Mouse (Mus musculus) limb, embryonic 10.5 days (tissue): ENCODE measurements around the gene Iqschfp. TPM values are rescaled to one million over a fixed set of nuclear protein-coding genes. Genes with fewer than 3 reads are reported as not detected.

Source experiments
- DNase-seq: peaks from one replicate; pipeline ENCODE4 v3.0.0-alpha.2; 2017; ENCODE audit warnings: low spot score
- H3K27ac ChIP-seq: fragments of 300-500 bp; sonication (generic); 2 replicates; pipeline ENCODE4 v1.5.1; 2016; ENCODE audit warnings: mild to moderate bottlenecking
- H3K27me3 ChIP-seq: fragments of 300-500 bp; sonication (generic); 2 replicates; pipeline ENCODE4 v1.6.1; 2016; ENCODE audit warnings: low read depth, mild to moderate bottlenecking; ENCODE audit not compliant: poor library complexity, severe bottlenecking
- H3K36me3 ChIP-seq: fragments of 300-500 bp; sonication (generic); 2 replicates; pipeline ENCODE4 v1.6.1; 2016; ENCODE audit warnings: mild to moderate bottlenecking, moderate library complexity
- H3K4me1 ChIP-seq: fragments of 300-500 bp; sonication (generic); 2 replicates; pipeline ENCODE4 v1.6.1; 2016
- H3K4me3 ChIP-seq: fragments of 300-500 bp; sonication (generic); 2 replicates; pipeline ENCODE4 v1.5.1; 2016; ENCODE audit warnings: mild to moderate bottlenecking, moderate library complexity
- H3K9me3 ChIP-seq: fragments of 300-500 bp; sonication (generic); replicated peaks from 2 replicates; pipeline ENCODE4 v1.6.1; 2016; ENCODE audit warnings: mild to moderate bottlenecking
- WGBS: fragments of 180-500 bp; shearing (Covaris S2); methylation state at CpG from one replicate; pipeline ENCODE4 v1.1.7; 2016; 5-methylcytosine and 5-hydroxymethylcytosine counted together
- polyA plus RNA-seq: library from polyadenylated mRNA; unstranded; fragments of >200 nt; fragmentation: Nextera tagmentation; extraction: Ambion mirVana; gene quantifications from 2 replicates; pipeline ENCODE4 v1.2.1, GENCODE M21; 2016

The Iqschfp gene
- polyA plus RNA-seq, 1 experiment from 2014 or later, result not detected

DNA sequence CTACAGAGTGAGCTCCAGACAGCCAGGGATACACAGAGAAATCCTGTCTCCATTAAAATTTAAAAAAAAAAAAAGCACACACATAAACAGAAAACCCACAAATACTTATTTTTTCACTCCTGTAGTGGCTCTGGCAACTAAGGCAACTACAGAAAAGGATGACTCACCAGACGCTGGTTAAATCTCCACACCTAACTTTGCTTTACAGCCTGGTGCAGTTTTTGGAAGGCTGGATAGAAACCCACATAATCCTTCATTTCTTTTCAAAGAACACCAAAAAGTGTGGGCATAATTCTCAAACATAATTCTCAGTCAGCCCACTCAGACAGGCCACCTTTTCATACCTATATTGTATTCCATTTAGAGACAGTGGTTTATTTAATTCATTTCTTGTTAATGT lies 746.7 kb downstream of the Iqschfp start:
- Histone ChIP-seq H3K27ac (no peak overlapping the region), H3K27me3 (no peaks in the 10 kb centered on the region), H3K4me3 (no peak overlapping the region), H3K9me3 (no peaks in the 10 kb centered on the region), H3K4me1 (no peaks in the 10 kb centered on the region), H3K36me3 (no peaks in the 10 kb centered on the region)
- 92% methylated on average over 1 of the region's 1 CpGs for WGBS
- DNase-seq, result no peak

DNA sequence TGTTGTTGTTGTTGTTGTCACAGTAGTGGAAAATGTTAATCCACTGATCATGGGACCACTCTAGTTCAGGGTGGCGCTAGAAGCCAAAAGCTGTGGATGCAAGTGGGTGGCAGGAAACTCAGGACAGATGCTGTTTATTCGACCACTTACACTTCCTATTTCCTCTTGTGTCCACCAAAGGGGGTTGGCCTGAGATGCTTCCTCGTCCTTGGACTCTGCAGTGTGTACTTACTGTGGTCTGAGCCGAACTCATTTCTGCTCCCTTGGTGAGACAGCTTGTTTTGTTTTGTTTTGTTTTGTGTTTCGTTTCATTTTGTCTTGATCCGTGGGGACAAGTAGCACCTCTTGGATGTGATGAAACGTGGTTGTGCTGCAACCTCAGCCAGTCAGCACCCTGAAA lies 750.9 kb downstream of the Iqschfp start:
- H3K27ac ChIP-seq, result no peak overlapping the region
- no peak for DNase-seq
- no peaks in the 10 kb centered on the region for H3K4me1 ChIP-seq
- H3K4me3 ChIP-seq, result no peak overlapping the region
- 91% methylated on average over 7 of the region's 7 CpGs for WGBS
- no peaks in the 10 kb centered on the region for H3K36me3 ChIP-seq
- no peaks in the 10 kb centered on the region for H3K9me3 ChIP-seq
- H3K27me3 ChIP-seq, result no peaks in the 10 kb centered on the region

GRCm38 (mm10) chr3:68646387-68647130 lies 754.5 kb downstream of the Iqschfp start:
- Histone ChIP-seq H3K9me3 (no peaks in the 10 kb centered on the region), H3K4me3 (no peak overlapping the region), H3K4me1 (no peaks in the 10 kb centered on the region), H3K27ac (no peak overlapping the region), H3K36me3 (no peaks in the 10 kb centered on the region), H3K27me3 (no peaks in the 10 kb centered on the region)
- WGBS, result 86% methylated on average over 6 of the region's 6 CpGs
- DNase-seq, result no peak

- no peak overlapping the region for H3K4me3 ChIP-seq
- 91% methylated on average over 3 of the region's 3 CpGs for WGBS
- no peaks in the 10 kb centered on the region for H3K9me3 ChIP-seq
- H3K27ac ChIP-seq, result no peak overlapping the region
- H3K4me1 ChIP-seq, result no peaks in the 10 kb centered on the region
- H3K27me3 ChIP-seq, result no peaks in the 10 kb centered on the region
- no peak for DNase-seq
- H3K36me3 ChIP-seq, result no peaks in the 10 kb centered on the region
Observed at GRCm38 (mm10) chr3:68647282-68647681, 755.2 kb downstream of the Iqschfp start.

DNA sequence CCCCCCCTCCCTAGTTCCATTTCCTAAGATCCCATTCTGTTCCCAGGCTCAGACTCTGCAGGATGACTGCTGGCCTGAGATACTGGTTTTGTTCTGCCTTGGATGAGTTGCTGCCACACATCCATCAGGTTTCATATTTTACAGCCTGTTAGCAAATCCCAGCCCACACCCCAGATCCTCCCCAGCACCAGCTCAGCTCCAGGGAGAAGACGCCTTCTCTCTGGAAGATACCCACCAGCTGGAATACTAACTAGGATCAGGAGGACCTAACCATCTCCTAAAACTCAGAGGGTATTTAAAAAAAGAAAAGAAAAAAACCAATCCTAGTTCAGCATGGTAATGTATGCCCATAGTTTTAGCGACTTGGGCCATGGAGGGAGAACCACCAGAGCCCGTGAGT lies 758.2 kb downstream of the Iqschfp start:
- DNase-seq, result no peak
- Histone ChIP-seq H3K4me3 (no peak overlapping the region), H3K27ac (no peak overlapping the region), H3K4me1 (no peaks in the 10 kb centered on the region), H3K36me3 (no peaks in the 10 kb centered on the region), H3K27me3 (no peaks in the 10 kb centered on the region), H3K9me3 (no peaks in the 10 kb centered on the region)
- 88% methylated on average over 3 of the region's 3 CpGs for WGBS

DNA sequence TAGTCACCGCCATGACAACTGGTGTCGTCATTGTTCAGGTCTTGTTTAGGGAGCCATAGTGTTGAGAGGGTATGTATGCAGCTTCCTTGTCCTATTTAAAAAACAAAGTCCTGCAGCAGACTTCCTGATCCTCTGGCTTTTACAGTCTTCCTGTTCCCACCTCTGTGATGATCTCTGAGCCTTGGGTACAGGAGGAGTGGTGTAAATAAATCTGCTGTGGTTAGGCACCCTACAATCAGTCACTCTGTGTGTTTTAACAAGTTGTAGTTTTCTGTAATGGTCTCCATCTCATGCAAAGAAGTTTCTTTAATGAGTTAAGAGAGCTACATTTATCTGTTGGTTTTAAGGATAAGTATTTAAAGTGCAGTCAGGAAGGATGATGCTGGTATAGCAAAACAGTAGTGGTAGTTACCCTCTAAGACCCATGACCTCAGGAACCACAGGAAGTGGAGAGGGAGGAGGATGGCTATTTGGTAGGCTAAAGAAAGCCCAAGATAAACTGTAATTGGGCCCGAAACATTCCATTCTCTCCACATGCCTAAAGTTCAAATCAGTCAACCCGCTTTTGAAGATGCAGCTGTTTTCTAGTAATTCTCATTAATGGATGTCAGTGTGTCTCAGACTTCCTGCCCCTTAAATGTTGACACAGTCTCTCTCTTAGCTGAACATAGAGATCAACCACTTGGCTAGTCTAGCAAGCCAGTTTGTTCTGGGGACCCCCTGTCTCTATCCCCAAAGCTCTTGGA lies 764.7 kb downstream of the Iqschfp start:
- Histone ChIP-seq H3K27ac (no peak overlapping the region), H3K4me1 (peaks cover 9% of the 10 kb centered on the region), H3K9me3 (no peaks in the 10 kb centered on the region), H3K36me3 (no peaks in the 10 kb centered on the region), H3K27me3 (no peaks in the 10 kb centered on the region), H3K4me3 (no peak overlapping the region)
- WGBS, result 82% methylated on average over 4 of the region's 4 CpGs
- DNase-seq, result no peak

GRCm38 (mm10) chr3:68657589-68658245 lies 765.7 kb downstream of the Iqschfp start:
- WGBS, result 46% methylated on average over 9 of the region's 9 CpGs

DNA sequence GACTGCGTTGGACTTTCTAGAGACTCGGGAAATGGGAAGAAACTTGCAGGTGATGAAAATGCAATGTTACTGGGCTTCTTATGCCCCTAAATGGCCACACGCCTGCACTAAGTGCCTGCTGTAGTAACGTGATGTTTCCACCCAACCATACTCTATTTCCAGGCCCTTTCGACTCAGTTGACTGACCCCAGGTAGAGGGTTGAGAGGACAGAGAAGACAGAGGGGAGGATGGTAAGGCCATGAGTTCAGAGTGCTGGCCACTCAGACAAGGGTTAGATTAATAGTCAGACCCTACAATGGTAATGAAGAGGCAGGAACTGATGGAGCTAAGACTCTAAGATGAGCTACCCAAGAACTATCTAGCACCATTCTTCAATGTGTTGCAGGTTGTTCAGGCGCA lies 768.0 kb downstream of the Iqschfp start:
- Histone ChIP-seq H3K4me1 (peaks cover 9% of the 10 kb centered on the region), H3K4me3 (no peak overlapping the region), H3K9me3 (no peaks in the 10 kb centered on the region), H3K27me3 (no peaks in the 10 kb centered on the region), H3K27ac (no peak overlapping the region), H3K36me3 (no peaks in the 10 kb centered on the region)
- WGBS, result 96% methylated on average over 6 of the region's 6 CpGs
- DNase-seq, result no peak

More at GRCm38 (mm10) chr3:68657589-68658245, 765.7 kb downstream of the Iqschfp start:
- no peak for DNase-seq
- no peak overlapping the region for H3K4me3 ChIP-seq
- H3K27ac ChIP-seq, result no peak overlapping the region
- H3K36me3 ChIP-seq, result no peaks in the 10 kb centered on the region
- H3K9me3 ChIP-seq, result no peaks in the 10 kb centered on the region
- peaks cover 9% of the 10 kb centered on the region for H3K4me1 ChIP-seq
- no peaks in the 10 kb centered on the region for H3K27me3 ChIP-seq

DNA sequence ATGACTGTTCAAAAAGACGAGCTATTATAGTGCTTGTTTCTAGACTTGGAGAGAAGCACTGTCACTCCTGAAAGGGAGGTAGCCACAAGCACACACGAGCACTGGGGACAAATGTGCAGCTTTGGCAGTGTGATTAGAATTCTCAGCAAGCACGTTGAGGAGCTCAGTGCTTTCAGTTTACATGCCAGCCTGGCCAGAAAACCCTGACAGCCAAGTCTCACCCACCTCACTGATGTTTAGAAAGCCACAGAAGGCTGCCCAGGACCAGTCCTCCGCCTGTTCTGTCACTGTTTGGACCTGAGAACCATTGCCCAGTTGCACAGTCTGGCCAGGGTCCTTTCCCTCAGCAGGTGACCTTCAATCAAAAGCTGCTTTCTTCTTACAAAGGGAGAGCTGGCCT lies 768.5 kb downstream of the Iqschfp start:
- WGBS, result 73% methylated on average over 4 of the region's 4 CpGs
- Histone ChIP-seq H3K36me3 (no peaks in the 10 kb centered on the region), H3K4me3 (no peak overlapping the region), H3K9me3 (no peaks in the 10 kb centered on the region), H3K27ac (no peak overlapping the region), H3K4me1 (peaks cover 9% of the 10 kb centered on the region), H3K27me3 (no peaks in the 10 kb centered on the region)
- DNase-seq, result no peak

- no peak overlapping the region for H3K27ac ChIP-seq
- whole genome bisulfite sequencing, result 81% methylated on average over 5 of the region's 5 CpGs
- no peaks in the 10 kb centered on the region for H3K27me3 ChIP-seq
- no peaks in the 10 kb centered on the region for H3K9me3 ChIP-seq
- peaks cover 11% of the 10 kb centered on the region for H3K4me1 ChIP-seq
- DNase-seq, result no peak
- H3K4me3 ChIP-seq, result no peak overlapping the region
- H3K36me3 ChIP-seq, result no peaks in the 10 kb centered on the region
Observed at GRCm38 (mm10) chr3:68662386-68662785, 770.4 kb downstream of the Iqschfp start.

DNA sequence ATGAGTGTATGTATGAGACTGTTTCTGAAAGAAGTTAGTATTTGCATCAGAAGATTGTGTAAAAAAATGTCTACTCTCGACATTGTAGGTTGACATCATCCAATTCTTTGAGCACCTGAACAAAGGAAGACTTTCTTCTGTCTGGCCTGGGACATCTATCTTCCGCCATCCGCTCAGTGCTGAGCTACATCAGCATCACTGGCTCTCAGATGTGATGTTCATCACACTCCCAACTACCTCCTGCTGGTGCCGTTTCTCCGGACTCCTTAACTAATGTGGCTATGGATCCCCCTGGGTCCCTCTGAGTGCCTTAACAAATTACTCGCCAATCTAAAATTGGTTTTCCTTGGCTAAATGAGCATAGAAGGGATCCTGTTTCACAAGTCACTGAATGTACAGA lies 772.3 kb downstream of the Iqschfp start:
- H3K36me3 ChIP-seq, result no peaks in the 10 kb centered on the region
- no peaks in the 10 kb centered on the region for H3K9me3 ChIP-seq
- no peak overlapping the region for H3K27ac ChIP-seq
- H3K27me3 ChIP-seq, result no peaks in the 10 kb centered on the region
- DNase-seq, result no peak
- H3K4me3 ChIP-seq, result no peak overlapping the region
- peaks cover 6% of the 10 kb centered on the region; the same call in 1 of the 2 replicates for H3K4me1 ChIP-seq
- WGBS, result 83% methylated on average over 6 of the region's 6 CpGs

DNA sequence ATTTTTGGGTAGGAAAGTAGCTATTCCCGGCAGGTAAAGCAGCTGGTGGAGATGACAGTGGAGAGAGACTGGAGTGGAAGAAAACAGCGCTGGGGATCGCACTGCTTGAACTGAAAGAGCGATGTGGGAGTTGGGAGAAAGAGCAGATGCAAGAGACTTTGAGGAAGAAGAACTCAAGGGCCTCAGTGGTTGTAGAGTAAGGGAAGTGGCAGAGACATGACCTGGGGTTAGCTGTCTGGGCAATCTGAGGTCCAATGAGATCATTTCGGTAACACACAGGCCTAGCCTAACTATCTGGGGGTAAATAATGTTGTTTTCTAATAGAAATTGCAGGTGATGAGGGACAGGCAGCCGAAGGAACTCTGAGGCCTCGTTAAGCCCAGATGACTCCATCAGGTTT lies 774.3 kb downstream of the Iqschfp start:
- Histone ChIP-seq H3K4me1 (peaks cover 6% of the 10 kb centered on the region; the same call in 1 of the 2 replicates), H3K4me3 (no peak overlapping the region), H3K36me3 (no peaks in the 10 kb centered on the region), H3K27me3 (no peaks in the 10 kb centered on the region), H3K9me3 (no peaks in the 10 kb centered on the region), H3K27ac (no peak overlapping the region)
- DNase-seq, result no peak
- WGBS, result 91% methylated on average over 7 of the region's 7 CpGs

DNA sequence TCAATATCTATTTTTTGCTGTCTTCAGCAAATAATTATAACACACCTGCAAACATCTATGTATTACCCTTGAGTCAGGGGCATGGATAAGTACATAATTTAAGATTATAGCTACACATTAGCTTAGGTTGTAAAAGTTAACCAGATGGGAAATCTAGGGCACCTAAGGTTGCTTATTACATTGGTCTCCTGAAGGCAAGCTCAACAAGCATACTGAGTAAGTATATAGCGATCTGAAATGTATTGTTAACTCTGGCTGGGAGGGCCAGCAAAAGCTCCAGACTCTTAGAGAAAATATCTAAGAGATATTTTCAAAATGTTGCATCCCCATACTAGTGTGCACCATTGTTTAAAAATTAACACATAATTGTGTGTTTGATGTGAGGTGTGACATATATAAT lies 775.8 kb downstream of the Iqschfp start:
- Histone ChIP-seq H3K4me3 (no peak overlapping the region), H3K27me3 (no peaks in the 10 kb centered on the region), H3K27ac (no peak overlapping the region), H3K4me1 (peaks cover 6% of the 10 kb centered on the region; the same call in 1 of the 2 replicates), H3K36me3 (no peaks in the 10 kb centered on the region), H3K9me3 (no peaks in the 10 kb centered on the region)
- DNase-seq, result no peak
- WGBS, result 92% methylated on average over 1 of the region's 1 CpGs
